Mouse (Mus musculus) E14TG2a.4 (cell line): Measurements from ENCODE around the gene Padi6.

Source experiments
- CTCF ChIP-seq: conservative IDR thresholded peaks from 2 replicates; pipeline ENCODE4 v1.5.1; 2014; ENCODE audit warnings: low read length
- NANOG ChIP-seq: IDR thresholded peaks from 2 replicates; pipeline ENCODE4 v1.6.1; 2014; ENCODE audit warnings: borderline replicate concordance, low read length, mixed read lengths
- POU5F1 ChIP-seq: IDR thresholded peaks from 2 replicates; pipeline ENCODE4 v1.6.1; 2014; ENCODE audit warnings: low read length, borderline replicate concordance

DNA sequence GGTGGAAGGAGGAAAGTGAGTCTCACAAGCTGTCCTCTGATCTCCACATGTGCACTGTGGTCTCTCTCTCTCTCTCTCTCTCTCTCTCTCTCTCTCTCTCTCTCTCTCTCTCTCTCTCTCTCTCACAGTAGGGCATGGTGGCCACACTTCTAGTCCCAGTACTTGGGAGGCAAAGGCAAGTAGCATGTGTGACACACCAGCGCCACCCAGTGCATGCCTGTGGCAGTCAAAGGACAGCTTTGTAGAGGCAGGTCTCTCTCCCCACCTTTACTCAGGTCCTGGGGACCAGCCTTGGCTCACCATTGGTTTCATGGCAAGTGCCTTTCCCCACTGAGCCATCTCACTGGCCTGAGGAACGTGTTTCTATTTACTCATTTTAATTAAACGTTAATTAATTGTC is 2.2 kb upstream of the Padi6 start:
- TF ChIP-seq CTCF (peak; percentile 43), NANOG (no peak), POU5F1 (no peak)
